Mouse (Mus musculus): Measurements from ENCODE around the gene Palld.

GRCm38 (mm10) chr8:61586529-61586928 is 316.0 kb downstream of the Palld start:
- no peak for TF ChIP-seq CTCF (IDR thresholded peaks at IDR 0.05; ENCODE audit: low read depth, low read length)
- TF ChIP-seq POLR2A (IDR thresholded peaks at IDR 0.05; ENCODE audit: insufficient read depth, low read length): no peak

All from ES-Bruce4 (cell line).